Mouse (Mus musculus) gastrocnemius, adult 8-10 months (tissue): ENCODE measurements around the gene Snx9. TPM values are rescaled to one million over a fixed set of nuclear protein-coding genes. Genes with fewer than 3 reads are reported as not detected.

Source experiments
- DNase-seq, 2 experiments: peaks; one replicate each; pipeline ENCODE4 v3.0.0; 2022; ENCODE audit warnings: low spot score in 2 of 2
- total RNA-seq, 4 experiments: library from RNA; stranded (reverse); gene quantifications; 2 replicates each; pipeline ENCODE4 v1.2.4; 2022

Gene Snx9
- total RNA-seq, 4 experiments from 2014 or later: 26.5 to 28.7 (median 27.9) TPM

DNA sequence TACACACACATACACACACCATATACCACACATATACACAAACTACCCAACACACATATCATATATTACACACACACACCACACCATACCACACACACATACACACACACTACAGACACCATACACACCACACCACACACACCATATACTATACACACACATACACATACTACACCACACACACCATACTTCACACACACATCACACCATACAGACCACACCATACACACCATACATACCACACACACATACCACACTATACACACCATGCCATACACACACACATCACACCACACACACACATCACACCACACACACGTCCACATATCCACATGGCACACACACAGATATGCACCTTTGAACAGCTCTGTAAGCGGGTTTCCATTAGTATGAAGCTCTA lies 34.3 kb upstream of the Snx9 start:
- DNase-seq: no peak

DNA sequence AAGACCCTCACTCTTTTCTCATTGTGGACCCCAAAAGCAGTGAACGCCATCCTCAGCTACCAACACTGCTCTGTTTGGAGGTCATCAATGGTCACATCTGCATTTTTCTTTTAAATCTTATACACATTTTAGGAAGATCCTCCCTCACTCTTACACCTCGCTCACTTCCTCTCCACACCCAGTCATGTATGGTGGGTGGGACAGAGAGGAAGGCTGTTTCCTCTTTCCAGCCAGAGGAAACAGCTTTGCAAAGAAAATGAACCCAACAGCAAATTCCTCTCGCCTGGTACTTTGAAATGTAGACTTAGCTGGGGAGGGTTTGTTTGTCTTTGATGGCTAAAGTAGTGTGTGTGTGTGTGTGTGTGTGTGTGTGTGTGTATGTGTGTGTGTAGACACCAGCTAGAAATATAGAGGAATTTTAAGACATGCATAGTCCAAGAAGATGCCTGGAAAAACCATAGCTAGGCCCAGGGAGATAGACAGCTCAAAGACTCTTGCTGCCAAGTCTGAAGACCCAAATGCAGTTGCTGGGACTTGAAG lies 33.2 kb upstream of the Snx9 start:
- DNase-seq: no peak

DNA sequence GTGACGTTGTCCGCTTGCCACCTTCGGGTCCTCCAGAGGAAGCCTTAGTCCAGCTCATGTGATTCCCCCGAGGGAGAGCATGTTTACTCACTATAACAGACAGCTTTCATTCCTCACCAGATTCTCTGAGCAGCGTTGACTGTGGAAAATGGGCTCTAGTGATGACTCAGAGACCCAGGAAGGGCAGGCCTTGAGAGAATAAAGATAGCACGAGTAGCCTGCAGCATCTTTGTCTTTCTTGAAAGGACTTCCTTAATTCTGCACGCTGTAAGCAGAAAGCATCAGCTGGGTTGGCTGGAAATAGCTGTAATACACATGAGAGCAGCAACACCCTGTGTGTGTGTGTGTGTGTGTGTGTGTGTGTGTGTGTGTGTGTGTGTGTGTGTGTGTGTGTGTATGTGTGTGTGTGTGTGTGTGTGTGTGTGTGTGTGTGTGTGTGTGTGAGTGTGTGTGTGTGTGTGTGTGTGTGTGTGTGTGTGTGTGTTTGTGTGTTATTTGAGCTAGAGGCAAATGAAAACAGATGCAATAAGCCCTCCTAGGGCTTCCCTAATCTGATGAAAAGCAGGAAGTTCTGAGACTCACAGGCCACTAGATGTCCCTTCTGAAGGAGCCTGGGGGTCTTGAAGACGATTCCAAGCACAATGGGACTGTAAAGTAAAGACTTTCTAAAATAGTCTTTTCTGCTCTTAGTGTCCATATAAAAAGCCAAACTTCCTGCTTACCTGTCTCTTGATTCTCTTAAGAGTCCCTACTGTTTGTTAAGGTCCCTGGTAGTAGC lies 27.1 kb upstream of the Snx9 start:
- DNase-seq: no peak

DNA sequence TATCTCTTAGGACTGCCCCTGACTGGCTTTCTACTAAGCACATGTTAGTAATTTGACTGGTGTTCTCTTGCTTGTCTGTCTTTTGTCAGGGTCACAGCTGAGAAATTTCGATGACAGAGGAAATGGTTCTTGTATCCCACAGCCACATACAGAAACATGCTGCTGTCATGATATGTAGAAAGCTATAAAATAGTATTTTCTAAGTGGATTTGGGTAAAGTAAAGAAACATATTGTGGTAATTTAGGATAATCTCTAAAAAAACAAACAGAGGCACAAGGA lies 26.5 kb upstream of the Snx9 start:
- no peak for DNase-seq

DNA sequence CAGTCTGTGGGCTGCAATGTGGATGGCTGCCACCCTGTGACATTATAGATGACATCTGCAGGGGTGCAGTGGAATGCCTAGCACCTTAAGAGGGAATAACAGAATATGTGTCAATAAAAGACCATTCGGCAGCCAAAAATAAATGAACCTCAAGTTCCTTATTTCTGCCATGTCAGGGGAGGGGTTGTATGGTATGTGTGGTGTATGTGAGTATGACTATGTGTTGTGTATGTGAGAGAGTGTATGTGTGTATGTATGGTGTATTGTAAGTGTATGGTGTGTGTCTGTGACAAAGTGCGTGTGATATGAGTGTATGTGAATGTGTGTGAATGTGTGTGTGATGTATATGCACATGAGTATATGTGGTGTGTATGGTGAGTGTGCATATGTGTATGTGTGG lies 23.3 kb upstream of the Snx9 start:
- no peak for DNase-seq

DNA sequence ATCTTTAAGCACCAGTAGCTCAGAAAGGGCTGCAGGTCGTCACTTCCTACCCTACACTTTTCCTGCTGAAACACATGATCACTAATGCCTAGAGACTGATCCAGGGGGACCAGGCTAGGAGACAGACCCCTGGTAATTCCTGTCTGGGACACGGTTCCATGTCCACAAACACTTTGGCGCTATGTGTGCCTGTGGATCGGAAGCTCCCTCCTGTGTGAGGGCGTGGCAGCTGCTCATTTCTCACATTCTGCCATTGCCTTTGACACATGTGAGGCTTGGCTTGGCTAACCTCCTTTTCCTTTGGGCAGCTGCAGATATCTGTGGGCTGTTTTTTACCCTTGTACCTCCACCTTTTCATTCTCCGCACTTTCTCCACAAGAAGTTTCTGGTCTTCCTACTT lies 22.0 kb upstream of the Snx9 start:
- no peak for DNase-seq

DNA sequence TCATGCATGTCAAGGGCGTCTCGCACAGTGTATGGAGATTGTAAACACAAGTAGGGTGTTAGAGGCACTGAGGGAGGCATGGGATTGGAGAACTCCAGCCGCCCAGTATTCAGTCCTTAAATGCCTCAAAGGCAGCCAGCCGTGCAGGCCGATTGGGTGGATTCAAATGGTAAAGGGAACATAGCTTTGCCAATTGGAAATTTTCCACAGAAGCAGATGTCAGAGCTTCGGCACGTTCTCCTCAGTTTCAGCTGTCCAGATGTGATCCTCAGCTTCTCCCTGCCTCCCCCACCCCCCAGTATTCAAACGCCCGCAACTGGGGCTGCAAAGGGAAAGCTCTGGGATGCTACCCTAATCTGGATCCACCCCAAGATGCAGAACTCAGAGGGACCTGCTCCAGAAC lies 21.3 kb upstream of the Snx9 start:
- DNase-seq: no peak

DNA sequence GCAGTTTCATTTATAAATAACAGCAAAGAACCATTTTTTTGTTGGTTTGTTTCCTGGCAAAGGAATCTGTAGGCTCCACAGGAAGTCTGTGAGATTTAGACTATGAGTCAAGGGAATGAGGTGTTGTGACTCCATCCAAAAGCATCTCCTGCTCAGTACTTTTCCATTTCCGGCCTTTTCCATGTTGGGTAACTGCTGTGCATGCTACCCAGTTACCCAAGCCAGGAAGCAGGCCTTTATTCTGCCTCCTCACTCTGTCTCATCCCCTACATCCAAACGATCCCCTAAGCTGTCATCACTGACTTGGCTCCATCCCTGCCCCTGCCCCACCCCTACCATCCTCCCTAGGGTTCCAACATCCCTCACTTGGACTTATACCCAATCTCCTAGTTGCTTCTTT lies 18.6 kb upstream of the Snx9 start:
- DNase-seq: no peak

DNA sequence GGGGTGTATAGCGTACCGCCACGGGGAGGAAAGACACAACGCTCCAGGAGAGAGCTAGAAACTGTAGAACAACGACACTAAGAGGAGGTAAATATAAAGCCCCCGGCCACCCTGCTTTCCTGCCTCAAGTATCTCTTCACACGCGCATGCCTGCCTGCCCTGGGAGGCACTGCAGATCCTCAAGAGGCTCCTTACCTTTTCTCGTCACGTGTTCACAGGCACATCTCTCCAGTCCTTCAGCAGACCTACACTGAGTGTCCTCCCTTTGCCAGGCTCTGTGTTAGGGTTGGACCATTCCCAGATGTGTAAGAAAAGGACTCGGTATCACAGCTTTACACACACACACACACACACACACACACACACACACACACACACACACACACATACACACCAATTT lies 18.1 kb upstream of the Snx9 start:
- no peak for DNase-seq

DNA sequence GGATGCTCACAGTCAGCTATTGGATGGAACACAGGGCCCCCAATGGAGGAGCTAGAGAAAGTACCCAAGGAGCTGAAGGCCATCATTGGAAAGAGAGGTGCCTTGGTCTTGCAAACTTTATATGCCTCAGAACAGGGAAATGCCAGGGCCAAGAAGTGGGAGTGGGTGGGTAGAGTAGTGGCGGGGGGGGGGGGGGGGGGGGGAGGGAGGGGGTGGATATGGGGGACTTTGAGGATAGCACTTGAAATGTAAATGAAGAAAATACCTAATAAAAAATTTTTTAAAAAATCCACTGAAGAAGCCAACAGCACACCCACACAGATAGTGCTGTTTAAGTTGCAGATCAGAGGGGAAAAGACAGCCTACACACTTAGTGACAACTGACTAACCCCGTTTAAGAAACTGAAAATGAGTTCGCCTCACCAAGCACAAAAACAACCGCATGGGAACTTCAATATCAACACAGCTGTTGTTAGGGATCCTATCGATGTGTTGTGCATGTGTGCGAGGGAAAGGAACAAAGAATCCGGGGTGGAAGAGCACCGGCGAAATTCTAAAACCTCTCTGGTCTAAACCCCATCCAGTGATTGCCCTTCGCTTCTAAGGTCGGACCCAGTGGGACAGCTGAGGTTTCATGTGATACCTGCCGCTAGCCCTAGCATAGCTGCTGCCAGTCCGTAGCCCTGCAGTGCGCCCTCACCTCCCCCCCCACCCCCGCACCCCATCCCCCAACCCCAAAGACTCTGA lies 13.1 kb upstream of the Snx9 start:
- no peak for DNase-seq

DNA sequence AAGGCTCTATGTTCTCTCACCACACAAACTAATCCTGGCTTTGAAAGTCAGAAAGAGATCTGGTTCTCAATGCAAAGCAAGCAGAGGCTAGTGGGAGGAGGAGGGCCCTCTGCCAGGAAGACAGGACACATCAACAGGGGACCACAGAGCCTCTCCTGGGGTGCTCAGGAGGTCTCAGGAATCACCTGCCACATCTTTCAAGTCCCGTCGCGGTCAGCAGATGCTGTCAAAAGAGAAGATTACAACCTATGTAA lies 12.6 kb upstream of the Snx9 start:
- no peak for DNase-seq

DNA sequence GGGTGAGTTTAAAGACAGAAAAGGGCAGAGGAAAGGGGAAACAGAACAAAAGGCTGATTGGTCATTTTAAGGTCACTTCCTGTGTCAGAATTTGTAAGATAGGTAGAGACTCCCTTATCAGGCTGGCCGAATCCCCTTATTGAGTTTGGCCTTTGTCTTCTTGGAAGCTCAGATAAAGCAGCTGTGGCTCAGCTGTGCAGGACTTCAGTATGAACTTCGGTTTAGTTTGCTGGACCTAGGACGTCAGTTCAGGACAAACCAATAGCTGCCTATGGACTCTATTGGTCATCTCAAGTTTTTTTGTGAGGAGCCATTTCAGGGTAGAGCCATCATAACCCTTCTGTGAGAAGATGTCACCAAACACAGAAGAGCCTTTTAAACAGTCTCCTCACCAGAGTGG lies 12.2 kb upstream of the Snx9 start:
- DNase-seq: no peak

DNA sequence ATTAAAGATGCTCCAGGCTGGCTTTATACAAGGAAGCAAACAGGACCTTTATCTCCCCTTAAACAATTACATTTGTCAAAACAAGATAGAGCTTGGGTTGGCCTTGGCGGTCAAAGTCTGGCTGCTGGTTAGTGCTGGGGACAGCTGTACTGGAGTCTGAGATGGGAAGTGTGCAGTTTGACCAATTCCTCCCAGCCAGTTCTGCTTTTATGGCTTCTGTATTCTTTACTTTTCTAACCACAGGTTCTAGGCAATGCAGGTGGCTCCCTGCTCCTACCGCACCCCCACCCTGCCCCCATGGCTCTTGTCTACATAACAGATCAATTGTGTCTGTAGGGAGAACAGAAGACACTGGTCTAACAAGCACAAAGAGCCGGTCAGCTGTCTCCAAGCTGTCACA lies 11.2 kb upstream of the Snx9 start:
- DNase-seq: no peak

DNA sequence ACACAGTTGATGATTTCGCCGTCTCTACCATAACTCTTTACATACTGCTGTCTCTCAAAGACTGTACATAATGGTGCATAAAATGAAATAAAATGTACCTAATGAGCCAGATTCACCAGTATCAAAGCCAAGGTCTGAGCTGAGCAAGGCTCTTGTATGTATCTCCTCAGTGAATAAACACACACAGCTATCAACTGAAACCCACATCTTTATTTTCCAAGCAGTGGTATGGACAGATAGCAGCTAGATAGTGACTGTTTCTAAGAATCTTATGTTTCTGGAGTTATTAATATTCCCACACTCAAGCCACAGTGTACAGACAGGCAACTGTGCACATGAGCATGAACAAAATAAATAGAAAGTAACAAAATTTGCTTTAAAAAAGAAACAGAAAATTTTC lies 10.7 kb upstream of the Snx9 start:
- DNase-seq: no peak

DNA sequence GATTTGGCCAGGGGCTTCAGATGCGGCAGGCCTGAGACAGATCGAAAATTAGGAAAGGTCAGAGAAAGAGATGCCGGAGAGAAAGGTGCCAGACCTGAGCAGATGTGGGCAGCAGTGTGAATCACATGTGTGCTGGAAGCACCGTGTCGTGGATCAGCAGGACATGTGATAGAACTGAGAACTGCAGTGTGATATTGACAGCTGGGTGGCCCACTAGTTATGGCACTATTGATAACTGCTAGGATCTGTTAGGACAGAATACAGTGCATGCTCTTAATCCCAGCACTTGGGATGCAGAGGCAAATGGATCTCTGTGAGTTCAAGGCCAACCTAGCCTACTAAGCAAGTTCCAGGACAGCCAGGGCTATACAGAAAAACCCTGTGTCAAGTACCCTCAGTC lies 10.3 kb upstream of the Snx9 start:
- DNase-seq: no peak

DNA sequence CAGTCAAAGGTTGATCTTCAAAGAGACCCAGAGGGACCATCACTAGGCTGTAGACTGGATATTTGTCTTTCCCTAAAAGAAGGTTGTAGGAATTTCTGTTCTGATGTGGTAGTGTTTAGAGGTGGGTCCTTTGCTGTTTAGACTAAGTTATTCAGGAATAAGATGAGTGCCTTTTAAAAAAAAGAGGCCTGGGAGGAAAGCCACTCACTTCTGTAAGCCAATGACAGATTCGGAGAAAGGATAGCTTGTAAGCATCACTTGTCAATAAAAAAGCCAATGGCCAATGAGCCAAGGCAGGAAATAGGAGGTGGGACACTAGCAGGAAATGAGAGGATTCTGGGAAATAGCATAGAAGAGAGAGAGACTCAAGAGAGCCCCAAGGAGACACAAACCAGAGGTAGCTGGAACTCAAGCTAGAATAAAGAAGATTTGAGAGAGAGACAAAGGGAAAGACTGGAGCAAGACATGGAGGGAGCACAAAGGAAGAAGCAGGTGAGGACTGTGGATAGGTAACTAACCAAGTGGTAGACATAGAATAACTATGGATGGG lies 9.8 kb upstream of the Snx9 start:
- DNase-seq: no peak

DNA sequence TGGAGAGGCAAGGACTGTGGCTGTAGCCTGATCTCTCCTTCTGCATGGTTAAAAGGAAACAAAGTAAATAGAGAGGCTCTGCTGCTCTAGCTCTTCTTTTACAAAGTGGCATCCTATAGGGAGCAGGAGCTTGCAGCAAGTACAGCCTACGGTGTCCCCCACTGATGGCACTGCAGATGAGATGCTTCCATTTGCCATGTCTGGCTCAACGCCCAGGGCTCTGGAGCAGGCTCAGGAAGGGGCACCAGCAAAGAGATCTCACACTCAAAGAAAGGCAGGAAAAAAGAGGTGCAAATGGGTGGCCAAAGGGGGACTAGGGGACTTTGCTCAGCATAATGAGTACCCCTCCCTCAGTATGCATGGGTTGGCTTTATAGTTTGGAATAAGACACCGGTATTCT lies 7.0 kb upstream of the Snx9 start:
- no peak for DNase-seq

DNA sequence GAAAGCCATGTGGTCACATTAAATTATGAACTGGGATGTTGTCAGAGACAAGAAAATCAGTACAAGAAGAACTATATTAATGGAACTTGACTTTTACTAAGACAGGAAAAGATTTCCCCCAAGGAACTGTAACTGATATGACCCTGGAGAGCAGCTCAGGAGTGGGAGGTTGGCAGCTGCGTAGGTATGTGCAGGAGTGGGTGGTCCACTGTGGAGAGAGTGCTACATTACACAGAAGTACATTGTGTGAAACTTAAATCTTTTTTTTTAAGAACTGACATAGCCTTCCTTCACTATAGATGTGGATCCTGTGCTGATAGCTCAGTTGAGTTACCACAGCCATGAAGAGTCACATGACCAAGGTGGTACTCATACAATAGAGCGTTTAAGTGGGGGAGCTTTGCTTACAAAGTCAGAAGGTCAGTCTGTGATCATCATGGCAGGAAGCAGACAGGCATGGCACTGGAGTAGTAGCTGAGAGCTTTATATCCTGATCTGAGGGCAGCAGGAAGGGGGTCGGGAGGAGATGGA lies 6.3 kb upstream of the Snx9 start:
- DNase-seq: no peak

DNA sequence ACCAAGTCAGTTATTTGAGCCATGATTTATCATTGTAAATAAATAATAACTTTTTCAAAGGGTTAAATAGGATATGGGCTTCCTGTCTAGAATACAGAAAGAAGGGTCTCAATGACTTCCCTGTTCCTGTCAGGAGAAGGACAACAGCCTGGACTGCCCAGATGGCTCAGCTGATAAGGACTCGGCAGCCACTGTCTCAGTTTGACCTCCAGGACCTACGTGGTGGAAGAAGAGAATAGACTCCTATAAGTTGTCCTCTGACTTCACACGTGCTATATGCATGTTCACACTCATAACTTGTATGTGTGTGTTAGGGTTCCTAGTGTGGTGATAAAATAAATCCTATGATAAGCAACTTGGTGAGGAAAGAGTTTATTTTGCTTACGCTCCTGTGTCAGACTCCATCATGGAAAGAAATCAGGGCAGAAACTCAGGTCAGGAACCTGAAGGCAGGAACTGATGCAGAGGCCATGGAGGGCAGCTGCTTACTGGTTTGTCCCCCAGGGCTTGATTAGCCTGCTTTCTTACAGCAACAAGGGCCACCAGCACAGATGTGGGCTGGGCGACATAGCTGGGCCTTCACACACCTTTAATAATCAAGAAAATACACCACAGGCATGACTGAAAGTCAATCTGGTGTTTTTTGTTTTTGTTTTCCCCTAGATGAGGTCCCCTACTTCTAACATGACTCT lies 1.4 kb upstream of the Snx9 start:
- no peak for DNase-seq

DNA sequence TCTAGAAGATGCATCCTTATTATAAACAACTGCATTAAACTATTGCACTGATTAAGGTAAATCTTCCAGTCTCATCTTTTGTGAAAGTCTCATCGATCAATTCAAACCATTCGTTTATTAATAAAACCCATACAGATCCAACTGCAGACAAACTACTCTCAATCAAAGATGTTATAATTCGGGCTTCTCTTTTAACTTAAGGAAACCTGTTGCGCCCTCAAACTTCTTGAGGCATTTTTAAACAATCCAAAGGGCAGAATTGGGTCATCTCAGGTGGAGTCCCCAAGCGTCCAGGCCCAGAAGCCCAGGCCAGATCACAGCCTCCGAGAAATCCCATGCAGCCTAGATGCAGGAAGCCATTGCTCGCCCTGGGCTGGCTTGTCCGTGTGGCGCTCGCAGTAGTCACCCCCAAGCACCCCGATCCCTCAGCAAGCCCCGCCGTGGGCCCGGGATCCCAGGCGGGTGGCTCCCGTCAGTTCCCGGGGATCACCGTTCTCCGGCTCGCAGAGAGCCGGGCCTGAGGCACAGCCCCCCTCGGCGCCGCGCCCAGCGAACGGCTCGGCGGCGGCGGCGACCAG lies 490 bp upstream of the Snx9 start:
- DNase-seq: peak; percentile 22 to 44

DNA sequence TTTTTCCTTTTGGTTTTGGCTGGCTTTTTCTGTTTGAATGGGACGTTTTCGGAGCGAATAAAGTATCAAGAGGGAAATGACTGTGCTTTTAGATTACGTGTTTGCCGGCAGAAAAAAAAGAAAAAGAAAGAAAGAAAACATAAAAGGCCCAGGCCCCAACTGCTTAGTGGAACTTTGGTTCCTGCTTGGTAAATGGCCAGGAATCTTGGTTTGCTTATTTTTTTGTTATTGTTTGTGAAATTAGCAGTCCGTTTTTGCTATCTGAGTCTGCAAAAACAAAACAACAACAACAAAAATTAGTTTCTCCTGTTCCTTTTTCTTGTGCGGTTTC lies 779 bp downstream of the Snx9 start:
- DNase-seq: no peak

DNA sequence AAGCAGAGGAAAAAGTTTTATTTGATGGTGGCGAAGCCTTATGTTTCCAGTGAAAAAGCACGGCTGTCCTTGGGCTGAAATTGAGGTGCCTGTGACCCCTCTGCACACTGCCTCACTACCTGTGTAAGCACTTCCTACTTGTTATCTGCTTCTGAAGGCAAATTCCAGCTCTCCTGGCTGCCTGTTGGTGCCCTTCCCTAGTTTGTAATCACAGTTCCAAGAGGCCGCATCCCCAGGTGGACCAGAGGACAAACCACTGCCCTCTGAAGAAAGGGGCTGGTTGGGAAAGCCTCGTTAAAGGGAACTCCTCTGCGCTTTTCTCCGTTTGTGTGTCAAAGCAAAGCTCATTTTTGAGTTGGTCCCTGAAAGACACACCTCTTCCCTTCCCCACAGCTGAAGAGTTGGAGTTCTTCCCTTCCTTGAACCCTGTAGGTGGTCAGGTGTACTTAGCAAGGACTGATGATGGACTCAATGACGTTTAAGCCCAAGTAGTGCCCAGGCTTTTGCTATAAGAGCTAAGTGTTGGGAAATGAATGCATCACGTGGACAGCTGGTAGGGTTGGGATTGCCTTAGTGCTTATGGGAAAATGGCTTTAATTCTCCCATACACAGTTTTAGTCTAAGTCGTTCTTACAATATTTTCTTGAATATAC lies 2.0 kb downstream of the Snx9 start:
- no peak for DNase-seq
